Mouse (Mus musculus) hindbrain, embryonic 10.5 days (tissue): ENCODE results near the gene Dram1. TPM values are rescaled to one million over a fixed set of nuclear protein-coding genes. Genes with fewer than 3 reads are reported as not detected.
A peak's percentile ranks its signal among the peaks of the same experiment; 100 is the strongest.

Experiments used
- DNase-seq: peaks from one replicate; pipeline ENCODE4 v3.0.0-alpha.2; 2017; ENCODE audit warnings: low spot score
- H3K27ac ChIP-seq: fragments of 300-500 bp; sonication (generic); 2 replicates; pipeline ENCODE4 v1.5.1; 2016; ENCODE audit warnings: mild to moderate bottlenecking, moderate library complexity
- H3K27me3 ChIP-seq: fragments of 300-500 bp; sonication (generic); 2 replicates; pipeline ENCODE4 v1.6.1; 2016; ENCODE audit warnings: mild to moderate bottlenecking; ENCODE audit not compliant: poor library complexity, insufficient read depth, severe bottlenecking
- H3K36me3 ChIP-seq: fragments of 300-500 bp; sonication (generic); 2 replicates; pipeline ENCODE4 v1.6.1; 2016; ENCODE audit warnings: mild to moderate bottlenecking, moderate library complexity
- H3K4me1 ChIP-seq: fragments of 300-500 bp; sonication (generic); replicated peaks from 2 replicates; pipeline ENCODE4 v1.6.1; 2016; ENCODE audit warnings: mild to moderate bottlenecking
- H3K4me3 ChIP-seq: fragments of 300-500 bp; sonication (generic); 2 replicates; pipeline ENCODE4 v1.5.1; 2016; ENCODE audit warnings: mild to moderate bottlenecking, moderate library complexity
- H3K9me3 ChIP-seq: fragments of 300-500 bp; sonication (generic); 2 replicates; pipeline ENCODE4 v1.6.1; 2016; ENCODE audit warnings: mild to moderate bottlenecking, moderate library complexity
- WGBS: fragments of 180-500 bp; shearing (Covaris S2); methylation state at CpG from one replicate; pipeline ENCODE4 v1.1.7; 2016; 5-methylcytosine and 5-hydroxymethylcytosine counted together
- polyA plus RNA-seq: library from polyadenylated mRNA; unstranded; fragments of >200 nt; fragmentation: Nextera tagmentation; extraction: Ambion mirVana; gene quantifications from 2 replicates; pipeline ENCODE4 v1.2.1, GENCODE M21; 2016

Gene Dram1
- 0.16 and 0.35 TPM in 2 replicates for polyA plus RNA-seq

- peaks cover 19% of the 10 kb centered on the region for H3K4me1 ChIP-seq
- H3K27ac ChIP-seq = peak within 1 kb of the TSS; percentile 91
- no peaks in the 10 kb centered on the region for H3K36me3 ChIP-seq
- DNase-seq = peak; percentile 83
- no peaks in the 10 kb centered on the region for H3K9me3 ChIP-seq
- under 1% methylated on average over 87 of the region's 87 CpGs for WGBS
- peak within 1 kb of the TSS; percentile 87 for H3K4me3 ChIP-seq
- H3K27me3 ChIP-seq = no peaks in the 10 kb centered on the region
These were observed at the start of gene Dram1, which contains the start of gene Gnptab for GRCm38 (mm10) chr10:88379013-88379885. Gene Dram1, minus strand, starts transcription at chr10:88379080. Gene Gnptab, plus strand, starts transcription at chr10:88379132.

GRCm38 (mm10) chr10:88427998-88428397 is 49.1 kb upstream of the Dram1 start:
- no peaks in the 10 kb centered on the region for H3K27me3 ChIP-seq
- no peaks in the 10 kb centered on the region for H3K9me3 ChIP-seq
- no peak overlapping the region for H3K4me3 ChIP-seq
- H3K4me1 ChIP-seq = no peaks in the 10 kb centered on the region
- peaks cover 31% of the 10 kb centered on the region for H3K36me3 ChIP-seq
- H3K27ac ChIP-seq = no peak overlapping the region
- WGBS = 92% methylated on average over 6 of the region's 6 CpGs
- DNase-seq = no peak

DNA sequence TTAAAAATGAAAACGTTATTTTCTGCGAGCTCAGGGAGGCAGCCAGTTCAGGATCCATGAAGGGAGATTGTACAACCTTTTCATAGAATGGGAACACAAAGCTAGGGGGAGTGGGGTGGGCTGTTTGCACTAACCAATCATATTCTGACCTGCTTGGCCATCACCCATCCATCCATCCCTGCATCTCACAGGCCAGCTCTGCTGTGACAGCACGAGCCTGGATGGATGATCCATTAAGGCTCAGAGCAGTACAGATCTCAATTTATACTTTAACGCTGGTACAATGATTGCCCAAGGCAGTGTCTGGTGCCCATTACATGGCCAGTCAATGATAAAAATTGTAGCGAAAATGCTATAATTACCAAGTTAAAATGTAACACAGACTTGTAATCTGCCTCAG is 48.0 kb upstream of the Dram1 start:
- H3K9me3 ChIP-seq = no peaks in the 10 kb centered on the region
- no peaks in the 10 kb centered on the region for H3K4me1 ChIP-seq
- no peak for DNase-seq
- no peak overlapping the region for H3K4me3 ChIP-seq
- no peak overlapping the region for H3K27ac ChIP-seq
- no peaks in the 10 kb centered on the region for H3K27me3 ChIP-seq
- H3K36me3 ChIP-seq = peaks cover 28% of the 10 kb centered on the region
- WGBS = 64% methylated on average over 5 of the region's 5 CpGs

DNA sequence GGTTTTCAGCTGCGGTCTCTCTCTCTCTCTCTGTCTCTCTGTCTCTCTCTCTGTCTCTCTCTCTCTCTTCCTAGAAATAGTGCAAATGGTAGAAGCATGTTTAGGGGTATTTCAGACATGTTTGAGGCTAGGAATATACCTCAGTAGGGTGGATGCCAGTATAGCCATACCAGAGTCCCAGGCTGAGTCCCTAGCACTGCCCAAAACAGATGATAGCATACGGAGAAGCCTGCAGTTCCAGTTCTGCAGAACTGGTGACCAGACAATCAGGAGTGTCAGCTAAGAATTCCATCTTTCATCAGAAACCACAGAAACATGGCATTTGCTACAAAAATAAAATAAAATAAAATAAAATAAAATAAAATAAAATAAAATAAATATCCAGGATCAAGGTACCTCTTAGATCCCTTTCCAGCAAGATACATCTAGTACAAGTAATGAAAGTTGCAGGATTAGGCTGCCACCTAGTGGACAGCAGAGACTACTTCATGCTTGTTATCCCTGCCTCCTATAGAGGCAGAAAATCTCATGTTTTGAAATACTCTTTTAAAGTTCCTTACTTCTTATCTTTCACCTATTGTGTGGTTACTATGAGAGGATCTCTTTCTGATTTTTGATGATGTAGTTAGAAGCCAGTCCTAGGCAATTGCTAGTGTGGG is 47.4 kb upstream of the Dram1 start:
- WGBS = 99% methylated on average over 2 of the region's 2 CpGs
- no peaks in the 10 kb centered on the region for H3K4me1 ChIP-seq

DNA sequence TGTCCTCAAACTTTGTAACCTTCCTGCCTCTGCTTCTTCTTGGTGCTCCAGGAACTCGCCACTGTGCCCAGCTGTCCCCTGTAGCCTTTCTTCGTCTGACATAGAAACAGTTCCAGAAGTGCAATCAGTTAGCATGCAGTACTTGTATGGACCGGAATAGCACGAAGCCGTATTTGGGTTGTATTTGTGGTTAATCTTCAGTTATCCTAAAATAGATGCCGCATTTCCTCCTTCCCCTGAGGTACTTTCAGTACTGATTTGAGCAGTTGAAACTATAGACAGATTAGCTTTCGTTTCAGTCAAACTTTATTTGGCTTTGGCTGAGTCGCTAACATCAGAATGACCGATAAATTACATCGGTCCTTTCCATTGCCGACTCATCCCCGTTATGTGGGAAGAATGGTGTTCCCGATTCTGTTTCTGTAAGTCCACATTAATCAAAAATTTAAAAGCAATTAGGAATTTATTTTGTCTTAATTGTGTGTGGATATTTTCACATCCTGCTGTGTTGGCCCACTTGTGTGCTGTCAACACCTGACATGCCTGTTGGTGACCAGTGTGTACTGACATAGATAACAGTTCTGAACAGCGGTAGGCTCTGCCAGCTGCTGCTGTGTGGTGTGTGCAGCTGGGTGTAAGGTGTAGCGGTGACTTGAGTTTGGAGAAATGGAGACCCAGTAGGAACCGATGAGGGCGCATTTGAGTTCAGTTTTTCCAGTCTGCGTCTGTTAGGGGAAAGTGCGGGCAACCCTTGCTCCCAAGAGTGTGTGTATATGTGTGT is 42.0 kb upstream of the Dram1 start:
- WGBS = 96% methylated on average over 19 of the region's 19 CpGs
- no peak for DNase-seq
- Histone ChIP-seq H3K27ac (no peak overlapping the region), H3K9me3 (no peaks in the 10 kb centered on the region), H3K4me1 (no peaks in the 10 kb centered on the region), H3K36me3 (peaks cover 20% of the 10 kb centered on the region), H3K4me3 (no peak overlapping the region), H3K27me3 (no peaks in the 10 kb centered on the region)

More for the DNA sequence above, 47.4 kb upstream of the Dram1 start:
- no peak overlapping the region for H3K4me3 ChIP-seq
- H3K36me3 ChIP-seq = peaks cover 28% of the 10 kb centered on the region
- H3K27ac ChIP-seq = no peak overlapping the region
- H3K9me3 ChIP-seq = no peaks in the 10 kb centered on the region
- DNase-seq = peak; percentile 17
- H3K27me3 ChIP-seq = no peaks in the 10 kb centered on the region

DNA sequence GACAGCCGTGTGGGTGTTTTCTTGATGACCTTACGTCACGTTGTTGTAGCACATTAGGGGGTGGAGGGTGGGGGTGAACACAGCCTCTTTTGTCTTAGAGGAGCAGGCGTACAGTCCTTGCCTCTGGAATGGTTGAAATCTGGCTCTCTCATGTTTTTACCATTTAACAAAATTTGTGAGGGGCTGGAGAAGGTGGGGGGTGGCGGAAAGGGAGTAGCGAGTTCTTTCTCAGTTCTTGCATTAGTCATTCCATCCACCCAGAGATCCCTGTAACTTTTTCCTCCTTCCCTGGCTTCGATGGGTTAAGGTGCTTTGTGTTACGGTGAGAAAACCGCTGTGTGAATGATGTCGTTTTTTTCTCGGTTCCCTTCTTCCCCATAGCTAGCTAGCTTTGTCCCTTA is 41.3 kb upstream of the Dram1 start:
- no peak for DNase-seq
- Histone ChIP-seq H3K36me3 (peaks cover 20% of the 10 kb centered on the region), H3K4me3 (no peak overlapping the region), H3K27ac (no peak overlapping the region), H3K9me3 (no peaks in the 10 kb centered on the region), H3K4me1 (no peaks in the 10 kb centered on the region), H3K27me3 (no peaks in the 10 kb centered on the region)
- 78% methylated on average over 11 of the region's 11 CpGs for whole genome bisulfite sequencing

DNA sequence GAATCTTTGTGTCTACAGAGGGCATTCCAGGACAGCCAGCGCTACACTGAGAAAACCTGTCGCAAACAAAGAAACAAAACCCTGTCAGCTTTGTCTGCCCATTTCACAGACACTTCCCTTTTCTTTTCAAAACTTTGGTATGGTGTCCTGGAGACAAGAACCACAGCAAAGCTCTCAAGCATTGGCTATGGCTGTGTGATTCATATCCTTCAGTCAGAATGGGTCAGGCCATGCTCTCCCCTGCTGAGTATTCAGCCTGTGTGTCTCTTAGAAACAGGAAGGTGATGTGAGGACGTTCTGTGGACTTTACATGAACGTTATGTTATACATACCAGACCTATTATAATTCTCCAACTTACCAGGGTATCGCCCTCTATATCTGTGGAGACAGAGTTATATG is 38.8 kb upstream of the Dram1 start:
- DNase-seq = no peak
- peaks cover 20% of the 10 kb centered on the region for H3K36me3 ChIP-seq
- no peaks in the 10 kb centered on the region for H3K27me3 ChIP-seq
- no peak overlapping the region for H3K27ac ChIP-seq
- no peak overlapping the region for H3K4me3 ChIP-seq
- H3K4me1 ChIP-seq = no peaks in the 10 kb centered on the region
- WGBS = 88% methylated on average over 5 of the region's 5 CpGs
- no peaks in the 10 kb centered on the region for H3K9me3 ChIP-seq

GRCm38 (mm10) chr10:88412290-88412995 is 33.6 kb upstream of the Dram1 start:
- Histone ChIP-seq H3K36me3 (0 out of 2 replicates have a peak, but pooled peaks cover 2% of the 10 kb centered on the region), H3K27ac (no peak overlapping the region), H3K9me3 (no peaks in the 10 kb centered on the region), H3K27me3 (no peaks in the 10 kb centered on the region), H3K4me1 (no peaks in the 10 kb centered on the region), H3K4me3 (no peak overlapping the region)
- no peak for DNase-seq
- 84% methylated on average over 17 of the region's 17 CpGs for WGBS

GRCm38 (mm10) chr10:88409751-88410150 is 30.9 kb upstream of the Dram1 start:
- DNase-seq = no peak
- H3K27me3 ChIP-seq = no peaks in the 10 kb centered on the region
- no peaks in the 10 kb centered on the region for H3K4me1 ChIP-seq
- no peaks in the 10 kb centered on the region for H3K36me3 ChIP-seq
- WGBS = 79% methylated on average over 2 of the region's 2 CpGs
- no peaks in the 10 kb centered on the region for H3K9me3 ChIP-seq
- no peak overlapping the region for H3K4me3 ChIP-seq
- H3K27ac ChIP-seq = no peak overlapping the region

GRCm38 (mm10) chr10:88407875-88408631 is 29.2 kb upstream of the Dram1 start:
- no peak for DNase-seq
- 94% methylated on average over 12 of the region's 12 CpGs for WGBS
- H3K27ac ChIP-seq = no peak overlapping the region
- no peak overlapping the region for H3K4me3 ChIP-seq
- H3K27me3 ChIP-seq = no peaks in the 10 kb centered on the region
- no peaks in the 10 kb centered on the region for H3K36me3 ChIP-seq
- H3K4me1 ChIP-seq = no peaks in the 10 kb centered on the region
- H3K9me3 ChIP-seq = no peaks in the 10 kb centered on the region

- H3K27ac ChIP-seq = no peak overlapping the region
- H3K36me3 ChIP-seq = peaks cover 8% of the 10 kb centered on the region
- no peak for DNase-seq
- H3K27me3 ChIP-seq = no peaks in the 10 kb centered on the region
- WGBS = 84% methylated on average over 7 of the region's 7 CpGs
- H3K4me1 ChIP-seq = no peaks in the 10 kb centered on the region
- H3K4me3 ChIP-seq = no peak overlapping the region
- no peaks in the 10 kb centered on the region for H3K9me3 ChIP-seq
These were observed 26.9 kb upstream of the Dram1 start for GRCm38 (mm10) chr10:88405812-88406211.

DNA sequence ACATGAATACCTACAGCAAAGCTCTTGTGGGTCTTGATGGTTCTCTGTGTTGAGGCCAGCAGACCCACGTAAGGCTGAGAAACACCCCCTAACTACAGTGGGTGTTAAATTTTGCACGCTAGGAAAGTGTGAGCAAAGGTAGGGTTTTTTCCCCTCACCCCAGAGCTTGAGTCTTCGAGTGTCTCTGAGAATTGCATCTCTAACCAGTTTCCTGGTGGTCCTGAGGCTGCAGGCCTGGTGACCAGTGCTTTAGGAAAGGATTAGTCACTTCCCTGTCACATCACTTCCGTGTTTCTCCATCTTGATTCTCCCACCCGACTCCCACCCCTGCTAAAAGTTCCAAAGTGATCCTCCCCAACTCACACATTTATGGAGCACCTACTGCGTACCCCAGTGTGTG is 25.3 kb upstream of the Dram1 start:
- H3K4me3 ChIP-seq = no peak overlapping the region
- H3K4me1 ChIP-seq = no peaks in the 10 kb centered on the region
- DNase-seq = no peak
- no peak overlapping the region for H3K27ac ChIP-seq
- H3K9me3 ChIP-seq = no peaks in the 10 kb centered on the region
- peaks cover 8% of the 10 kb centered on the region for H3K36me3 ChIP-seq
- H3K27me3 ChIP-seq = no peaks in the 10 kb centered on the region
- 88% methylated on average over 6 of the region's 6 CpGs for WGBS
